Mouse (Mus musculus): ENCODE results near the gene 1810024B03Rik. TPM values are rescaled to one million over a fixed set of nuclear protein-coding genes. Genes with fewer than 3 reads are reported as not detected.
A peak's percentile ranks its signal among the peaks of the same experiment; 100 is the strongest.
"Not testable (repeated sequence)": the region's sequence is repeated elsewhere in the genome, so short reads cannot be mapped to it uniquely, and the experiment has no call there.

Gene 1810024B03Rik
- polyA plus RNA-seq, 1 experiment from 2014 or later = 2.3 TPM

DNA sequence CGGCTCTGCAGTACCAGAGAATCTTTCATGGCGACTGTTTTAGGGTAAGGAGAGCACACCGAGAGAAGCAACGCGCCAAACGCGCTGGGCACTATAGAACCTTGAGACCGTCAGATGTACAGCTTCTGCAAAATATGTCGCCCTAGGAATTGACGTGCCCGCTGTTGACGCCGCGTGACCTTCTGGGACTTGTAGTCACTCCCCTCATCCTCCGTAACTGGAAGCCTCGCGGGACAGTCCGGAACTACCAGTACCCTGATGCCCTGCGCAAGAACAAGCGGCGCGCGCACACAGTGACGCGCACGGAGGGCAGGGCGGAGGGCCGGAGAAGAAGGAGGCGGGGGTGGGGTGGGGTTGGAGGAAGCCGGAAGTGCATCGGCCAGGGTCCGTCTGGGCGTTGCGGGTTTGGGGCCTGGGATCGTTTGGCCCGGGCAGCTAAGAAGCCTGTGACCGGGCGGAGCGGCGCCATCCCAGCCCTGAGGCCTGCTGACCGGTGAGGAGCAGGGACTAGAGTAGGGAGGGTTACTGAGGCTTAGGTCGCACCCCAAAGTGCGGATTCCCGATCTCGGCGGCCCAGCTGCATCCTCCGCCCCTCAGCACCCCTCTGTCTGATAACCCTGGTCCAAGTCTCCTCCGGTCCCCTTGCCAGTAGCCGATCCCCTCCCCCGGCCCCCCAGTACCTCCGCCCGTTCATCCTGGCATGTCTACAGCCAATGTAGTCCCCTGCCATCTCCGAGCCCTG is 39.7 kb upstream of the 1810024B03Rik start, which contains the start of the genes Ciao1 and Tmem127:
Gene Ciao1 (minus strand): TSS at position 225 of the 742 bp plus-strand sequence.
Gene Tmem127 (plus strand): TSS at position 317 of the 742 bp plus-strand sequence.
- H3K9me3 ChIP-seq (replicated peaks; ENCODE audit: control insufficient read depth, low read length) = no peaks in the 10 kb centered on the region
- peak within 1 kb of the TSS; percentile 91 for H3K4me2 ChIP-seq (ENCODE audit: low read depth, low read length)
- peak; percentile 99 for ATAC-seq (ENCODE audit: insufficient read depth, low FRiP score)

GRCm38 (mm10) chr2:127240065-127240464 is 32.0 kb upstream of the 1810024B03Rik start:
- no peaks in the 10 kb centered on the region for H3K27me3 ChIP-seq (ENCODE audit: control insufficient read depth, insufficient read depth, low read length)
- H3K4me1 ChIP-seq (ENCODE audit: control insufficient read depth, insufficient read depth, low read length) = no peaks in the 10 kb centered on the region
- no peak for ATAC-seq (ENCODE audit: insufficient read depth, low FRiP score)
- 93% methylated on average over 2 of the region's 2 CpGs for WGBS
- H3K36me3 ChIP-seq (ENCODE audit: control insufficient read depth, insufficient read depth, low read length) = peaks cover 30% of the 10 kb centered on the region
- no peak overlapping the region for H3K4me2 ChIP-seq (ENCODE audit: low read depth, low read length)
- no peak overlapping the region for H3K27ac ChIP-seq (ENCODE audit: low read length)
- H3K4me3 ChIP-seq (replicated peaks; ENCODE audit: low read length) = no peak overlapping the region
- no peak overlapping the region for H3K9ac ChIP-seq (ENCODE audit: low read length)
- H3K9me3 ChIP-seq (replicated peaks; ENCODE audit: control insufficient read depth, low read length) = no peaks in the 10 kb centered on the region

More for the DNA sequence above, 39.7 kb upstream of the 1810024B03Rik start, which contains the start of the genes Ciao1 and Tmem127:
- Histone ChIP-seq H3K4me1 (ENCODE audit: control insufficient read depth, insufficient read depth, low read length) (peaks cover 23% of the 10 kb centered on the region), H3K27me3 (ENCODE audit: control insufficient read depth, insufficient read depth, low read length) (no peaks in the 10 kb centered on the region), H3K27ac (ENCODE audit: low read length) (peak within 1 kb of the TSS; percentile 78), H3K4me3 (replicated peaks; ENCODE audit: low read length) (peak within 1 kb of the TSS; percentile 93), H3K36me3 (ENCODE audit: control insufficient read depth, insufficient read depth, low read length) (peaks cover 7% of the 10 kb centered on the region), H3K9ac (ENCODE audit: low read length) (peak within 1 kb of the TSS; percentile 90)
- under 1% methylated on average over 53 of the region's 53 CpGs for WGBS

DNA sequence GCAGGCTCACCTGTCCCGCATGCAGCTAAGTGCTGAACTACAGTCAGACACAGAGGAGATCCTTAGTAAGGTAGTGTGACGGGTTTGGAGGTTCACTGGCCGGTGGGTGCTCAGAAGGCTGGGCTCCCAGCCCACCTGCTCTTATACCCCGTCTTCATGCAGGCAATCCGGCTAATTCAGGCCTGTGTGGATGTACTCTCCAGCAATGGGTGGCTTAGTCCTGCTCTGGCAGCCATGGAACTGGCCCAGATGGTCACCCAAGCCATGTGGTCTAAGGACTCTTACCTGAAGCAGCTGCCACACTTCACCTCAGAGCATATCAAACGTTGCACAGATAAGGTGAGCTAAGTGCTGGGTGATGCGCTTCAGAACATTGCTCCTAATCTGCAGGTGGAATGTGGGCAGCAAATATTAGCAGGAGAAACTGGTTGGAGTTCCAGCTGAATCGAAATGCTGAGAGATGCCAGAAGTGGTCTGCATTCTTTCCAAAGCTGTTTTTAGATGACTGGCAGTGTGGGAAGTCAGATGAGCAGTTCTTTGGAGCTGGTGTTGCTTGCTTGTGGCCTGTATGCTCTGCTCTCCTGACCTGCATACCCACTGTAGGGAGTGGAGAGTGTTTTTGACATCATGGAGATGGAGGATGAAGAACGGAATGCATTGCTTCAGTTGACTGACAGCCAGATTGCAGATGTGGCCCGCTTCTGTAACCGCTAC is 30.0 kb upstream of the 1810024B03Rik start:
- whole genome bisulfite sequencing = 90% methylated on average over 11 of the region's 11 CpGs
- no peak overlapping the region for H3K4me2 ChIP-seq (ENCODE audit: low read depth, low read length)
- H3K27ac ChIP-seq (ENCODE audit: low read length) = no peak overlapping the region
- H3K9ac ChIP-seq (ENCODE audit: low read length) = no peak overlapping the region
- H3K36me3 ChIP-seq (ENCODE audit: control insufficient read depth, insufficient read depth, low read length) = peaks cover 26% of the 10 kb centered on the region
- H3K4me1 ChIP-seq (ENCODE audit: control insufficient read depth, insufficient read depth, low read length) = no peaks in the 10 kb centered on the region
- H3K4me3 ChIP-seq (replicated peaks; ENCODE audit: low read length) = no peak overlapping the region
- no peak for ATAC-seq (ENCODE audit: insufficient read depth, low FRiP score)
- no peaks in the 10 kb centered on the region for H3K27me3 ChIP-seq (ENCODE audit: control insufficient read depth, insufficient read depth, low read length)
- H3K9me3 ChIP-seq (replicated peaks; ENCODE audit: control insufficient read depth, low read length) = no peaks in the 10 kb centered on the region

- 98% methylated on average over 3 of the region's 3 CpGs for WGBS
- no peaks in the 10 kb centered on the region for H3K27me3 ChIP-seq (ENCODE audit: control insufficient read depth, insufficient read depth, low read length)
- H3K4me2 ChIP-seq (ENCODE audit: low read depth, low read length) = no peak overlapping the region
- no peak overlapping the region for H3K4me3 ChIP-seq (replicated peaks; ENCODE audit: low read length)
- H3K27ac ChIP-seq (ENCODE audit: low read length) = no peak overlapping the region
- H3K36me3 ChIP-seq (ENCODE audit: control insufficient read depth, insufficient read depth, low read length) = peaks cover 52% of the 10 kb centered on the region
- no peaks in the 10 kb centered on the region for H3K4me1 ChIP-seq (ENCODE audit: control insufficient read depth, insufficient read depth, low read length)
- no peaks in the 10 kb centered on the region for H3K9me3 ChIP-seq (replicated peaks; ENCODE audit: control insufficient read depth, low read length)
- no peak for ATAC-seq (ENCODE audit: insufficient read depth, low FRiP score)
- no peak overlapping the region for H3K9ac ChIP-seq (ENCODE audit: low read length)
Observed at GRCm38 (mm10) chr2:127225261-127225660, 17.2 kb upstream of the 1810024B03Rik start.

- Histone ChIP-seq H3K36me3 (ENCODE audit: control insufficient read depth, insufficient read depth, low read length) (peaks cover 52% of the 10 kb centered on the region), H3K4me3 (replicated peaks; ENCODE audit: low read length) (no peak overlapping the region), H3K4me1 (ENCODE audit: control insufficient read depth, insufficient read depth, low read length) (no peaks in the 10 kb centered on the region), H3K9me3 (replicated peaks; ENCODE audit: control insufficient read depth, low read length) (no peaks in the 10 kb centered on the region), H3K4me2 (ENCODE audit: low read depth, low read length) (no peak overlapping the region), H3K27me3 (ENCODE audit: control insufficient read depth, insufficient read depth, low read length) (no peaks in the 10 kb centered on the region), H3K27ac (ENCODE audit: low read length) (no peak overlapping the region), H3K9ac (ENCODE audit: low read length) (no peak overlapping the region)
- 94% methylated on average over 5 of the region's 5 CpGs for WGBS
- ATAC-seq (ENCODE audit: insufficient read depth, low FRiP score) = no peak
Observed at GRCm38 (mm10) chr2:127217746-127218145, 9.7 kb upstream of the 1810024B03Rik start.

DNA sequence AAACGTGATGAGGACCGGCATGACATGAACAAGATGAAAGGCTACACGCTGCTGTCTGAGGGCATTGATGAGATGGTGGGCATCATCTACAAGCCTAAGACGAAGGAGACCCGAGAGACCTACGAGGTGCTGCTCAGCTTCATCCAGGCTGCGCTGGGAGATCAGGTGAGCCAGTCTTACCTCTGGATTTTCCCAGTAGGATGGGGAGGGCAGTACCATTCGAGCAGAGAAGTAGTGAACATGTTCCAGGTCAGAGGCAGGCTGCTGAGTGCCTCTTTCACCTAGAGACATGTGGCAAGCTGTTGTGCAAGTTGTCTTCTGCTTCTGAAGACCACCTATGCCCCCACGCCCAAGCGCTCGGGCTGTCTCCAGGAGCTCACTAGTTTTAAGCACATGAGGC is 2.6 kb upstream of the 1810024B03Rik start:
- WGBS = 92% methylated on average over 11 of the region's 11 CpGs
- no peak overlapping the region for H3K9ac ChIP-seq (ENCODE audit: low read length)
- H3K36me3 ChIP-seq (ENCODE audit: control insufficient read depth, insufficient read depth, low read length) = peaks cover 21% of the 10 kb centered on the region
- no peaks in the 10 kb centered on the region for H3K27me3 ChIP-seq (ENCODE audit: control insufficient read depth, insufficient read depth, low read length)
- H3K9me3 ChIP-seq (replicated peaks; ENCODE audit: control insufficient read depth, low read length) = no peaks in the 10 kb centered on the region
- no peak overlapping the region for H3K27ac ChIP-seq (ENCODE audit: low read length)
- ATAC-seq (ENCODE audit: insufficient read depth, low FRiP score) = no peak
- peaks cover 7% of the 10 kb centered on the region for H3K4me1 ChIP-seq (ENCODE audit: control insufficient read depth, insufficient read depth, low read length)
- H3K4me2 ChIP-seq (ENCODE audit: low read depth, low read length) = no peak overlapping the region
- no peak overlapping the region for H3K4me3 ChIP-seq (replicated peaks; ENCODE audit: low read length)

GRCm38 (mm10) chr2:127208452-127208769 is 331 bp upstream of the 1810024B03Rik start:
- WGBS = 0% methylated on average over 17 of the region's 17 CpGs
- H3K9me3 ChIP-seq (replicated peaks; ENCODE audit: control insufficient read depth, low read length) = no peaks in the 10 kb centered on the region
- peaks cover 7% of the 10 kb centered on the region for H3K4me1 ChIP-seq (ENCODE audit: control insufficient read depth, insufficient read depth, low read length)
- no peak for ATAC-seq (ENCODE audit: insufficient read depth, low FRiP score)
- peak overlapping the region; percentile 87 for H3K4me3 ChIP-seq (replicated peaks; ENCODE audit: low read length)
- no peaks in the 10 kb centered on the region for H3K27me3 ChIP-seq (ENCODE audit: control insufficient read depth, insufficient read depth, low read length)
- H3K4me2 ChIP-seq (ENCODE audit: low read depth, low read length) = peak overlapping the region; percentile 84
- H3K36me3 ChIP-seq (ENCODE audit: control insufficient read depth, insufficient read depth, low read length) = peaks cover 8% of the 10 kb centered on the region
- peak overlapping the region; percentile 91 for H3K9ac ChIP-seq (ENCODE audit: low read length)
- peak overlapping the region; percentile 75 for H3K27ac ChIP-seq (ENCODE audit: low read length)

DNA sequence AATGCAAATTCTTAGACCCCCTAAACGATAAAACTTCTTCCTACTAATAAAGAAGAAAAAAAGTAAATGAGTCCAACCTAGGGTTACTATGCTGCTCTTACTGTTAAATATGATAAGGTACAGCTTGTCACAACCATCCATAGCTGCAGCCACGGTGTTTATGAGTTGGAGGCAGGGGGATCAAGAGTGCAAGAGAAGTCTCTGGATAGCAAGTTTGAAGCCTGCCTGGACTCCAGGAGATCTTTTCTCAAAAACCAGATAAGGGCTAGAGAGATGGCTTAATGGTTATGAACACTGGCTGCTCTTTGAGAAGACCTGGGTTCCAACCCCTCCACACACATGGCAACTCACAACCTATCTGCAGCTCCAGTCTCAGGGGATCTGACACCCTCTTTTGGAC is 1.2 kb downstream of the 1810024B03Rik start:
- Histone ChIP-seq H3K9me3 (replicated peaks; ENCODE audit: control insufficient read depth, low read length) (no peaks in the 10 kb centered on the region), H3K27ac (ENCODE audit: low read length) (no peak overlapping the region), H3K27me3 (ENCODE audit: control insufficient read depth, insufficient read depth, low read length) (no peaks in the 10 kb centered on the region), H3K4me1 (ENCODE audit: control insufficient read depth, insufficient read depth, low read length) (peaks cover 7% of the 10 kb centered on the region), H3K36me3 (ENCODE audit: control insufficient read depth, insufficient read depth, low read length) (peaks cover 8% of the 10 kb centered on the region), H3K4me2 (ENCODE audit: low read depth, low read length) (no peak overlapping the region), H3K4me3 (replicated peaks; ENCODE audit: low read length) (no peak overlapping the region), H3K9ac (ENCODE audit: low read length) (no peak overlapping the region)
- WGBS = 92% methylated on average over 2 of the region's 2 CpGs
- ATAC-seq (ENCODE audit: insufficient read depth, low FRiP score) = no peak

GRCm38 (mm10) chr2:127205936-127206335 is 2.1 kb downstream of the 1810024B03Rik start:
- H3K36me3 ChIP-seq (ENCODE audit: control insufficient read depth, insufficient read depth, low read length); H3K27me3 ChIP-seq (ENCODE audit: control insufficient read depth, insufficient read depth, low read length); H3K9me3 ChIP-seq (replicated peaks; ENCODE audit: control insufficient read depth, low read length); H3K4me1 ChIP-seq (ENCODE audit: control insufficient read depth, insufficient read depth, low read length); H3K9ac ChIP-seq (ENCODE audit: low read length); H3K27ac ChIP-seq (ENCODE audit: low read length); H3K4me3 ChIP-seq (replicated peaks; ENCODE audit: low read length); H3K4me2 ChIP-seq (ENCODE audit: low read depth, low read length); ATAC-seq (ENCODE audit: insufficient read depth, low FRiP score): not testable (repeated sequence)
- WGBS = 86% methylated on average over 4 of the region's 4 CpGs
